Mouse (Mus musculus): ENCODE results near the gene Gtf2ird2. TPM values are rescaled to one million over a fixed set of nuclear protein-coding genes. Genes with fewer than 3 reads are reported as not detected.

The Gtf2ird2 gene
- polyA plus RNA-seq, 1 experiment from 2014 or later, result 15.2 TPM

GRCm38 (mm10) chr5:134260001-134260636 lies 76.3 kb downstream of the Gtf2ird2 start:
- H3K27ac ChIP-seq (ENCODE audit: low read length), result no peak overlapping the region
- 88% methylated on average over 9 of the region's 9 CpGs for WGBS
- H3K4me3 ChIP-seq (ENCODE audit: low read depth, low read length), result no peak overlapping the region
- no peak overlapping the region for H3K4me2 ChIP-seq (ENCODE audit: low read length)
- no peaks in the 10 kb centered on the region for H3K9me3 ChIP-seq (replicated peaks; ENCODE audit: control insufficient read depth, low read length, poor library complexity, severe bottlenecking)
- no peak overlapping the region for H3K9ac ChIP-seq (ENCODE audit: low read depth, low read length)
- H3K27me3 ChIP-seq (ENCODE audit: control insufficient read depth, insufficient read depth, low read depth, low read length), result no peaks in the 10 kb centered on the region
- H3K36me3 ChIP-seq (ENCODE audit: control insufficient read depth, insufficient read depth, low read length), result peaks cover 56% of the 10 kb centered on the region
- H3K4me1 ChIP-seq (ENCODE audit: control insufficient read depth, insufficient read depth, low read length), result no peaks in the 10 kb centered on the region
- ATAC-seq, result no peak

- H3K4me2 ChIP-seq (ENCODE audit: low read length), result no peak overlapping the region
- no peak overlapping the region for H3K4me3 ChIP-seq (ENCODE audit: low read depth, low read length)
- H3K27ac ChIP-seq (ENCODE audit: low read length), result no peak overlapping the region
- no peak overlapping the region for H3K9ac ChIP-seq (ENCODE audit: low read depth, low read length)
- H3K9me3 ChIP-seq (replicated peaks; ENCODE audit: control insufficient read depth, low read length, poor library complexity, severe bottlenecking), result no peaks in the 10 kb centered on the region
- no peaks in the 10 kb centered on the region for H3K4me1 ChIP-seq (ENCODE audit: control insufficient read depth, insufficient read depth, low read length)
- no peak for ATAC-seq
- H3K36me3 ChIP-seq (ENCODE audit: control insufficient read depth, insufficient read depth, low read length), result peaks cover 53% of the 10 kb centered on the region
- H3K27me3 ChIP-seq (ENCODE audit: control insufficient read depth, insufficient read depth, low read depth, low read length), result no peaks in the 10 kb centered on the region
- 88% methylated on average over 2 of the region's 2 CpGs for WGBS
Measured at GRCm38 (mm10) chr5:134265890-134266289, 82.1 kb downstream of the Gtf2ird2 start.

GRCm38 (mm10) chr5:134266404-134266803 lies 82.6 kb downstream of the Gtf2ird2 start:
- H3K9me3 ChIP-seq (replicated peaks; ENCODE audit: control insufficient read depth, low read length, poor library complexity, severe bottlenecking), result no peaks in the 10 kb centered on the region
- no peak for ATAC-seq
- no peaks in the 10 kb centered on the region for H3K4me1 ChIP-seq (ENCODE audit: control insufficient read depth, insufficient read depth, low read length)
- H3K4me3 ChIP-seq (ENCODE audit: low read depth, low read length), result no peak overlapping the region
- no peak overlapping the region for H3K27ac ChIP-seq (ENCODE audit: low read length)
- peaks cover 49% of the 10 kb centered on the region for H3K36me3 ChIP-seq (ENCODE audit: control insufficient read depth, insufficient read depth, low read length)
- no peak overlapping the region for H3K4me2 ChIP-seq (ENCODE audit: low read length)
- H3K27me3 ChIP-seq (ENCODE audit: control insufficient read depth, insufficient read depth, low read depth, low read length), result no peaks in the 10 kb centered on the region
- WGBS, result 87% methylated on average over 18 of the region's 18 CpGs
- H3K9ac ChIP-seq (ENCODE audit: low read depth, low read length), result no peak overlapping the region

- Histone ChIP-seq H3K9me3 (replicated peaks; ENCODE audit: control insufficient read depth, low read length, poor library complexity, severe bottlenecking) (no peaks in the 10 kb centered on the region), H3K9ac (ENCODE audit: low read depth, low read length) (no peak overlapping the region), H3K27ac (ENCODE audit: low read length) (no peak overlapping the region), H3K4me2 (ENCODE audit: low read length) (no peak overlapping the region), H3K4me3 (ENCODE audit: low read depth, low read length) (no peak overlapping the region), H3K4me1 (ENCODE audit: control insufficient read depth, insufficient read depth, low read length) (no peaks in the 10 kb centered on the region), H3K27me3 (ENCODE audit: control insufficient read depth, insufficient read depth, low read depth, low read length) (no peaks in the 10 kb centered on the region), H3K36me3 (ENCODE audit: control insufficient read depth, insufficient read depth, low read length) (peaks cover 40% of the 10 kb centered on the region)
- WGBS, result 95% methylated on average over 8 of the region's 8 CpGs
- ATAC-seq, result no peak
Measured at GRCm38 (mm10) chr5:134268751-134269150, 84.9 kb downstream of the Gtf2ird2 start.

GRCm38 (mm10) chr5:134269751-134270150 lies 85.9 kb downstream of the Gtf2ird2 start:
- Histone ChIP-seq H3K9me3 (replicated peaks; ENCODE audit: control insufficient read depth, low read length, poor library complexity, severe bottlenecking) (no peaks in the 10 kb centered on the region), H3K4me3 (ENCODE audit: low read depth, low read length) (no peak overlapping the region), H3K4me2 (ENCODE audit: low read length) (no peak overlapping the region), H3K27ac (ENCODE audit: low read length) (no peak overlapping the region), H3K27me3 (ENCODE audit: control insufficient read depth, insufficient read depth, low read depth, low read length) (no peaks in the 10 kb centered on the region), H3K9ac (ENCODE audit: low read depth, low read length) (no peak overlapping the region), H3K36me3 (ENCODE audit: control insufficient read depth, insufficient read depth, low read length) (peaks cover 35% of the 10 kb centered on the region), H3K4me1 (ENCODE audit: control insufficient read depth, insufficient read depth, low read length) (no peaks in the 10 kb centered on the region)
- no peak for ATAC-seq
- WGBS, result 91% methylated on average over 5 of the region's 5 CpGs

DNA sequence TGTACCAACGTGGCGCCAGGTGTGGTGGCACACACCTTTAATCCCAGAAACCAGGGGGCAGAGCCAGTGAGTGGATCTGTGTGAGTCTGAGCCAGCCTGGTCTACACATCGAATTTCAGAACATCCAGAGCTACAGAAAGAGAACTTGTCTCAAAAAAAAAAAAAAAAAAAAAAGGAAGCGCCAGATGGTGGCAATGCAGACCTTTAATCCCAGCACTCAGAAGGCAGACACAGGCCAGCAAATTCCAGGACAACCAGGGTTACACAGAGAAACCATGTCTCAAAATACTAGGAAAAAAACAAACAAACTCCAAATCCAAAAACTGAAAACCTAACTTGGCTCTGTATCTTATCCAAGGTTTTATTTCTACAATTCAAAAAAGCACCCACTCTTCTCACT lies 86.7 kb downstream of the Gtf2ird2 start:
- Histone ChIP-seq H3K27me3 (ENCODE audit: control insufficient read depth, insufficient read depth, low read depth, low read length) (no peaks in the 10 kb centered on the region), H3K27ac (ENCODE audit: low read length) (no peak overlapping the region), H3K9me3 (replicated peaks; ENCODE audit: control insufficient read depth, low read length, poor library complexity, severe bottlenecking) (no peaks in the 10 kb centered on the region), H3K4me2 (ENCODE audit: low read length) (no peak overlapping the region), H3K4me3 (ENCODE audit: low read depth, low read length) (no peak overlapping the region), H3K4me1 (ENCODE audit: control insufficient read depth, insufficient read depth, low read length) (no peaks in the 10 kb centered on the region), H3K36me3 (ENCODE audit: control insufficient read depth, insufficient read depth, low read length) (peaks cover 35% of the 10 kb centered on the region; the same call in 1 of the 2 replicates), H3K9ac (ENCODE audit: low read depth, low read length) (no peak overlapping the region)
- no peak for ATAC-seq
- 89% methylated on average over 4 of the region's 4 CpGs for WGBS

DNA sequence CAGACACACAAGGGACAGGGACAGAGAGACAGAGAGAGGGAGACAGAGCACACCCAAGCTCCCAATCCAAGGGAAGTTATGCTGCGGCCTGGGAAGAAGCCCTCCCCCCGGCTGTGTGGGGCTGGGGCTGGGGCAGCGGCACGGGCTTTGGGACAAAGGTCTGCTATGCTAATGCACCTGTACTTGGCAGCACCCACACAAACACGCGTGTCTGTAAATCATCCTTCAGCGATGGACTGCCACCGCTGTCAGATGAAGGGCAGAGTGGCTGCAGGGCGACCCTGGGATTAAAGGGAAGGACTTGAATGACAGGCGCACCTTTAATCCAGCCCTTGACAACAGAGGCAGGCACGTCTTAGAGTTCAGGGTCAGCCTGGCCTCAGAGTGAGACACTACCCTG lies 87.6 kb downstream of the Gtf2ird2 start:
- Histone ChIP-seq H3K9ac (ENCODE audit: low read depth, low read length) (no peak overlapping the region), H3K4me2 (ENCODE audit: low read length) (no peak overlapping the region), H3K36me3 (ENCODE audit: control insufficient read depth, insufficient read depth, low read length) (peaks cover 29% of the 10 kb centered on the region; the same call in 1 of the 2 replicates), H3K9me3 (replicated peaks; ENCODE audit: control insufficient read depth, low read length, poor library complexity, severe bottlenecking) (no peaks in the 10 kb centered on the region), H3K27ac (ENCODE audit: low read length) (no peak overlapping the region), H3K27me3 (ENCODE audit: control insufficient read depth, insufficient read depth, low read depth, low read length) (no peaks in the 10 kb centered on the region), H3K4me1 (ENCODE audit: control insufficient read depth, insufficient read depth, low read length) (no peaks in the 10 kb centered on the region), H3K4me3 (ENCODE audit: low read depth, low read length) (no peak overlapping the region)
- 80% methylated on average over 11 of the region's 11 CpGs for WGBS
- ATAC-seq, result no peak

- H3K9me3 ChIP-seq (replicated peaks; ENCODE audit: control insufficient read depth, low read length, poor library complexity, severe bottlenecking), result no peaks in the 10 kb centered on the region
- ATAC-seq, result no peak
- H3K27ac ChIP-seq (ENCODE audit: low read length), result no peak overlapping the region
- no peaks in the 10 kb centered on the region for H3K27me3 ChIP-seq (ENCODE audit: control insufficient read depth, insufficient read depth, low read depth, low read length)
- no peak overlapping the region for H3K9ac ChIP-seq (ENCODE audit: low read depth, low read length)
- no peak overlapping the region for H3K4me2 ChIP-seq (ENCODE audit: low read length)
- H3K4me1 ChIP-seq (ENCODE audit: control insufficient read depth, insufficient read depth, low read length), result no peaks in the 10 kb centered on the region
- peaks cover 22% of the 10 kb centered on the region; the same call in 1 of the 2 replicates for H3K36me3 ChIP-seq (ENCODE audit: control insufficient read depth, insufficient read depth, low read length)
- WGBS, result 84% methylated on average over 11 of the region's 11 CpGs
- no peak overlapping the region for H3K4me3 ChIP-seq (ENCODE audit: low read depth, low read length)
Measured at GRCm38 (mm10) chr5:134272761-134273160, 88.9 kb downstream of the Gtf2ird2 start.

GRCm38 (mm10) chr5:134273761-134274160 lies 89.9 kb downstream of the Gtf2ird2 start:
- no peaks in the 10 kb centered on the region for H3K27me3 ChIP-seq (ENCODE audit: control insufficient read depth, insufficient read depth, low read depth, low read length)
- peaks cover 23% of the 10 kb centered on the region for H3K36me3 ChIP-seq (ENCODE audit: control insufficient read depth, insufficient read depth, low read length)
- no peaks in the 10 kb centered on the region for H3K4me1 ChIP-seq (ENCODE audit: control insufficient read depth, insufficient read depth, low read length)
- no peak overlapping the region for H3K9ac ChIP-seq (ENCODE audit: low read depth, low read length)
- no peak overlapping the region for H3K27ac ChIP-seq (ENCODE audit: low read length)
- no peak overlapping the region for H3K4me3 ChIP-seq (ENCODE audit: low read depth, low read length)
- no peaks in the 10 kb centered on the region for H3K9me3 ChIP-seq (replicated peaks; ENCODE audit: control insufficient read depth, low read length, poor library complexity, severe bottlenecking)
- WGBS, result 91% methylated on average over 8 of the region's 8 CpGs
- no peak overlapping the region for H3K4me2 ChIP-seq (ENCODE audit: low read length)
- no peak for ATAC-seq

Measured in midbrain, embryonic 16.5 days (tissue).